Mouse (Mus musculus) retina, postnatal 1 day (tissue): ENCODE measurements around the gene Ap5z1.

Experiments used
- DNase-seq: peaks from one replicate; pipeline ENCODE4 v3.0.0-alpha.2; 2012

Ap5z1 gene

GRCm38 (mm10) chr5:142440451-142441147 is 23.1 kb upstream of the Ap5z1 start:
- peak; percentile 89 for DNase-seq

- DNase-seq: no peak
Observed at GRCm38 (mm10) chr5:142441332-142442044, 22.3 kb upstream of the Ap5z1 start.

DNA sequence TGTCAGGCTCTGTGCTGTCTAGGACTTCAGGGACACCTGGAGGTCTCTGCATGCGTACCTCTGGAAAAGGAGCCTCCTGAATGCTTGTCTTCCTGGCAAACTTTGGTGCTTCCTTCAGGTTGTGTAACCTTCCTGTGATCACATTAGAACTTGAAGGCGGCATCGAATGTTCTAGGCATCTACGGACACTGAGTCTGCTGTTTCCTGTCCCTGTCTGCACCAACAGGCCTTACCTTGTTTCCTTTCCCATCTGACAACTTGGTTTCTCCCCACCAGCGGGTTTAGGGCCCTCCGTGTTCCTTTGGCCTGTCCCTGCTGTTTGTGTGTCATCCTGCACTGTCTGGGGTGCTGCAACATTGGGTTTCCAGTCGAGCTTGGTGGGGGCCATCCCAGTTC is 21.7 kb upstream of the Ap5z1 start:
- no peak for DNase-seq

- no peak for DNase-seq
Observed at GRCm38 (mm10) chr5:142443514-142443913, 20.2 kb upstream of the Ap5z1 start.

- no peak for DNase-seq
Observed at GRCm38 (mm10) chr5:142443994-142444393, 19.8 kb upstream of the Ap5z1 start.

- DNase-seq: no peak
Observed at GRCm38 (mm10) chr5:142444791-142445531, 18.8 kb upstream of the Ap5z1 start.

DNA sequence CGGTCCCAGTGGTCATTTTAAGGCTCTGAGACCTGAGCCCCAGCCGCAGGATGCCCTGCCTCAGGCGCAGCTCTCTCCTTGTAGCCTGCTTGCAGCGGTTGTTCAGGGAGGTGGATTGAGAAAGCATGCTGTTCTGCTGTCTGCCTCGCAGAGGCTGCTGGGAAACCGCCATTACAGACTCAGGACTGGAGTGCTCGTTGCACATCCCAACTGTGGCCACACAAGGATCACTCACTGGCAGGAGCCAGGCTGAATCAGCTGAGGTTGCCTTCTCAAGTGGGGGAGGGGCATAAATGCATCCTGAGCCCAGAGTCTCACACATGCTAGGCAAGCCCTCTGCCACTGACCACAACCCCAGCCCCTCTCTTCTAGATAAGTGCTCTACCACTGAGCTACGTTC is 18.0 kb upstream of the Ap5z1 start:
- DNase-seq: peak; percentile 52

DNA sequence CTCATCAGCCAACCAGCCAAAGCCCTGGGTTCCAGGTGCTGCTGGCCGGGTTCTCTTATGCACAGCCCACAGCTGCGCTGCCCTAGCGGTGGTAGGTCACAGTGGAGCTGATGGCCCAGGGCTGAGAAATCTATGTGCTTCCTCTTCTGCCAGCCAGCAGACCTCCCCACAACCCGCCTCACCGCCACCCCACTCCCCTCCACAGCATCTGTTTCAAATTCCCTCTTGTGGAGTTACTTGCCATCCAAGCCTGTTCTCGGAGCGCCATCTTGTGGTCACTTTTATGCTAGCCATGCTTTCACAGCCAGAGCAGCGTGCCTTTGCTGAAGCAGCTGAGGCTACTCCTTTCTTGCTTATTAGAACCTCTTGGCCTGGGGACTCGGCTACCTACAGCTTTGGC is 15.7 kb upstream of the Ap5z1 start:
- DNase-seq: peak; percentile 95

- no peak for DNase-seq
Observed at GRCm38 (mm10) chr5:142448623-142449022, 15.1 kb upstream of the Ap5z1 start.

DNA sequence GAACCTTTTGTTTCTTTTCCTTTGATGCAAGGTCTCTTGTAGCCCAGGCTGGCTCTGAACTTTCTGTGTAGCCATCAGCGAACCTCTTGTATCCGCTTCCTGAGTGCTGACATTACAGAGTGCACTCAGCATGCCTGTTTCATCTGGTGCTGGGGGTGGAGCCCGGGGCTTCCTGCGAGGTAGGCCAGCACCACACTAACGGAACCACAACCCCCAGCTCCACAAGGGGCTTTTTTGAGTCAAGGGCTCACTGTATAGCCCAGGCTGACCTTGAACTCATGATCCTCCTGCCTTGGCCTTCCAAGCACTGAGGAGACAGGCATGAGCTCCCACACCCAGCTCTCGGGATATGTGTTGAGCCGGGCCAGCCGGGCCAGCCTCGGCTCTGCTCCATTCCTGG is 12.9 kb upstream of the Ap5z1 start:
- no peak for DNase-seq

GRCm38 (mm10) chr5:142451759-142452158 is 12.0 kb upstream of the Ap5z1 start:
- peak; percentile 72 for DNase-seq

DNA sequence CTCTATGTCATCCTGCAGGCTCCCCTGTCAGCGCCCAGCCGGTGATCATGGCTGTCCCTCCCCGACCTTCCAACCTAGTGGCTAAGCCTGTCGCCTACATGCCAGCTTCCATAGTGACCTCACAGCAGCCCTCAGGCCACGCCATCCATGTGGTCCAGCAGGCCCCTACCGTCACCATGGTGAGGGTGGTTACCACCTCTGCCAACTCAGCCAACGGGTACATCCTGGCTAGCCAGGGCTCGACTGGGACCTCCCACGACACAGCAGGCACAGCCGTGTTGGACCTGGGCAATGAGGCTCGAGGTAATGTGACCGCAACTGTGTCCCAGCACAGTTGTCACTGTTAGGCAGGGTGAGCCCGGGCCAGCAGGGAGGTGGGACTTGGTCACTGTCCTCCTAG is 10.0 kb upstream of the Ap5z1 start:
- no peak for DNase-seq

- DNase-seq: peak; percentile 17
Observed at GRCm38 (mm10) chr5:142456318-142456717, 7.4 kb upstream of the Ap5z1 start.

- no peak for DNase-seq
Observed at GRCm38 (mm10) chr5:142457345-142457744, 6.4 kb upstream of the Ap5z1 start.

- no peak for DNase-seq
Observed at GRCm38 (mm10) chr5:142458791-142459557, 4.8 kb upstream of the Ap5z1 start.

DNA sequence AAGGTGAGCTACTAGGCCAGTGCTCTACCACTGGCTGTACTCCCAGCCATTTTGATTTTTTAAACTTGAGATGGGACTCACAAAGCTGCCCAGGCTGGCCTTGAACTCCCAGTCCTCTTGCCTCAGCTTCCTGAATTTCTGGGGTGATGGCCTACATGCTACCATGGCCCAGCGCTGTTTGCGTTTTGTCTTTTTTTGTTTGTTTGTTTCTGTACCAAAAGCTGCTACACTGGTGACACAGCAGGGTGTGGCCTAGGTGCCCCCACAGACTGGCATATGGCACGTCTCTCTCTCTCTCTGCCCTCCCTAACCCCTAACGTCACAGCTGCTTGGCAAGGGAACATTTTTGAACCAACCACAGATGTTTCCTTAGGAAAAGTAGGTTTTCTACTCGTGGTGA is 3.9 kb upstream of the Ap5z1 start:
- no peak for DNase-seq

DNA sequence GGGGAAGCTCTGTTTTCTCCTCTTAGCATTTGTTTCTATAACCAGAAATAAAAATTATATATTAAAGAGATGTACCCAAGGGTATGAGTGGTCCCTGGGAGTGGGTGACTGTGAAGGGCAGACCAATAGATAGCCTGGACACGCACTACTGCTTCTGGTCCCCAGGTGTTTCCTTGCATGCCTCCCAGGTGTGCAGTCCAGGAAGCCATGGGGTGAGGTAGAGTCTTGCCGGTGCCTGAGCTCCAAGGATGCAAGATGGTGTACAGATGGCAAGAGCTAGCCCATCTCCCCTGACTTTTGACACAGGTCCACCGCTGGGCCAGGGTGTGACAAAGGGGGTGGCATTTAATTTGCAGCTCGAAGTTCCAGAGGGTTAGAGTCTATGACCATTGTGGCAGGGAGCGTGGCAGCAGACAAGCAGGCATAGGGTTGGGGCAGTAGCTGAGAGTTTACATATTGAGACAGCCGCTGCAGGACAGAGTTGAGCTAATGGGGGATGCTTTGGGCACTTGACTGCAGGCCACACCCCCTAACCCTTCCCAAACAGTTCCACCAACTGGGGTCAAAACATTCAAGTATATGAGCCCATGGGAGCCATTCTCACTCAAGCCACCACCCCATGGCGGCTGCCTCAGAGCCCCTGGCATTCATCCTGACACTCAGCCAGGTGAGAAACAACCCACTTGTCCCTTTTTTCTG is 1.7 kb upstream of the Ap5z1 start:
- DNase-seq: no peak

- no peak for DNase-seq
Observed at GRCm38 (mm10) chr5:142462641-142462948, 1.1 kb upstream of the Ap5z1 start.

DNA sequence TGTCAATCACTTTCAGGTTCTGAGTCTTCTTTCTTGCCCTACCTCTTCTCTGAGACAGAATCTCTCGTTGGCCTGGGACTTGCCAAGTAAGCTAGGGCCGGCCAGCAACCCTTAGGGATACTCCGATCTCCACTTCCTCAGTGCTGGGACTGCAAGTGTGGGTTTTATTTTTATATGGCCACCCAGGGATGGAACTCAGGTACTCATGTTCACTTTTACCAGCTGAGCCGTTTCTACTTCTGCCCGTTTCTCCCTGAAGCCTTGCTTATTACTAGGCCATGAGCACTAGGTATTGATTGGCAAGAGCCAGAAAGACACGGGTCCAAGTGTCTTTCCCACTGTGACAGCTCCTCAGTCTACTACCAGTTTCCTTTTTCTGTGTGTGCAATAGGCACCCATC is 733 bp upstream of the Ap5z1 start:
- no peak for DNase-seq

GRCm38 (mm10) chr5:142468375-142468774 is 4.6 kb downstream of the Ap5z1 start:
- DNase-seq: no peak

GRCm38 (mm10) chr5:142469796-142470195 is 6.1 kb downstream of the Ap5z1 start:
- no peak for DNase-seq

DNA sequence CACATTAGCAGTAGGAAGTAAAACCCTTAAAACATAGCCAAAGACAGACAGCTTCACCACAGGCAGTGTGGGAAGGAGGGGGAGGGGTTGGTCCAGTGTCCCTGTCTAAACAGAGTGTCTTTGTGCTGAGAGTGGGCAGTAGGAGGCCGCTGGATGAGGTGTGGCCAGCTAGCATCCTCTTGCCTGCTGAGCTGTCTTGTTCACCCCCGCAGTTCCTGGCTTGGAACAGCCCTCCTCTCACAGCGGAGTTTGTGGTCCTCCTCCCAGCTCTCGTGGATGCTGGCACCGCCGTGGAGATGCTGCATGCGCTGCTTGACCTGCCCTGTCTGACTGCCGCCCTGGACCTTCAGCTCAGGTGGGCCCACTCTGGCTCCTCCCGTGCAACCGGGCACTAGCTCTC is 10.0 kb downstream of the Ap5z1 start:
- DNase-seq: peak; percentile 60

DNA sequence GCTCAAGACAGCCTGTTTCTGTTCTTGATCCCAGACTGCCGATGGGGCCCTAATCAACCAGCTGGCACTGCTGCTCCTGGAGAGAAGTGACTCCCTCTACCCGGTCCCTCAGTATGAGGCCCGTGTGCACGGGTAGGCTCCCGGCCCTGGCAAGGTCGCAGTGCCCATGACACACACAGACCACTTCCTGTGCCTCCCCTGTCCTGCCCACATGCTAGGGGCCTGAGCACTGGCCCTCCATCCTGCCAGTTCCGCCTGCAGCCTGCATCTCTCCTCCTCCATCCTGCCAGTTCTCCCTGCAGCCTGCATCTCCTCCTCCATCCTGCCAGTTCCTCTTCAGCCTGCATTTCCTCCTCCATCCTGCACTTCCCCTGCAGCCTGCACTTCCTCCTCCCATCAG is 11.9 kb downstream of the Ap5z1 start:
- no peak for DNase-seq
